Mouse (Mus musculus): ENCODE results near the gene Wdr31. TPM values are rescaled to one million over a fixed set of nuclear protein-coding genes. Genes with fewer than 3 reads are reported as not detected.

Gene Wdr31
- polyA plus RNA-seq, 1 experiment from 2014 or later = 12.5 TPM

GRCm38 (mm10) chr4:62435081-62435480, 35.6 kb downstream of the Wdr31 start, which contains the start of gene Rnf183:
TSS of gene Rnf183 (minus strand) at chr4:62435252.
- Histone ChIP-seq H3K4me2 (no peak within 1 kb of the TSS), H3K27ac (replicated peaks) (no peak within 1 kb of the TSS), H3K9ac (replicated peaks) (no peak within 1 kb of the TSS), H3K27me3 (replicated peaks) (no peaks in the 10 kb centered on the region), H3K9me3 (replicated peaks) (no peaks in the 10 kb centered on the region), H3K4me3 (replicated peaks) (no peak within 1 kb of the TSS), H3K4me1 (no peaks in the 10 kb centered on the region), H3K36me3 (no peaks in the 10 kb centered on the region)
- 89% methylated on average over 6 of the region's 6 CpGs for WGBS
- ATAC-seq (ENCODE audit: low FRiP score) = no peak

DNA sequence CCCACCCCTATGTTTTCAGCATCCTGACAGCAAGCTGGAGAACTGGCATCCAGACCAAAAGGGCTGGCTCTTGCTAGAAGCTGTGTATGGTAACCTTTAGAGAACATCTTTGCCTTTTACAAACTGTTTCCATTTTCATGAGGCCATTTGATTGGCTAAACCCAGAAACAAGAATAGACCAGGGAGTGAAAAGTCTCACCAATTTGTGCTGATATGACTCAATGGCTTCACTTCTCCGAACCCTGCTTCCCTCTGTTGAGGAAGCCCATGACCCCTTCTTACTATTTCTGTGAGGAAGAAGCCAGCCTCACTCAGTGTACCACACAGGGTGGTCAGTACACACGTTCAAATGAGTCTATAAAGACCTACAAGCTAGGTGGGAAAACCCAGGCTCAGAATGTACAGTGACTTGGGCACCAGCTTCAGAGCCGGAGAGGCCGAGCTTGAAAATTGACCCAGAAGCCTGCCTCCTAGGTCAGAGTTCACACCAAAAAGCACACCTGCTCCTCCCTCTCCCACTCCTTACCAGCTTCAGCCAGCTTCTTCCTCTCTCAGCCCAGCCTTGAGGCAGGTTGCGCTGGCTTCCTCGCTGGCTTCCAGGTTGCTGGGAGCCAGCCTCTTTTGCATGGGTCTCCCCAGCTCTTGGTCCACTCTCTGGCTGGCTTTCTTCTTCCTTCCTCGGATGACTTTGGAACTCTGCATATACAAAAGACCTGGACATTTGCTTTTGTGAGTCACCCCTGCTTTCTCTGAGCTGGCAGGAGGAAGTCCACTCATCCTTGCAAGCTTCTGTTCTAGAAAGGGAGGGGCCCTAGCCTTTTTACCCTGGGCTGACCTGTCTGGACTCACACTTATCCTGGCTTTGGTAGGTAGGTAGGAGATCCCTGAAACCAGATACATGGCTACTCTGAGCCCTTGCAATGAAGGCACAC, 36.5 kb downstream of the Wdr31 start:
- Histone ChIP-seq H3K4me2 (no peak overlapping the region), H3K4me1 (no peaks in the 10 kb centered on the region), H3K9ac (replicated peaks) (no peak overlapping the region), H3K27me3 (replicated peaks) (no peaks in the 10 kb centered on the region), H3K27ac (replicated peaks) (no peak overlapping the region), H3K9me3 (replicated peaks) (no peaks in the 10 kb centered on the region), H3K4me3 (replicated peaks) (no peak overlapping the region), H3K36me3 (no peaks in the 10 kb centered on the region)
- ATAC-seq (ENCODE audit: low FRiP score) = no peak
- 86% methylated on average over 7 of the region's 7 CpGs for WGBS

DNA sequence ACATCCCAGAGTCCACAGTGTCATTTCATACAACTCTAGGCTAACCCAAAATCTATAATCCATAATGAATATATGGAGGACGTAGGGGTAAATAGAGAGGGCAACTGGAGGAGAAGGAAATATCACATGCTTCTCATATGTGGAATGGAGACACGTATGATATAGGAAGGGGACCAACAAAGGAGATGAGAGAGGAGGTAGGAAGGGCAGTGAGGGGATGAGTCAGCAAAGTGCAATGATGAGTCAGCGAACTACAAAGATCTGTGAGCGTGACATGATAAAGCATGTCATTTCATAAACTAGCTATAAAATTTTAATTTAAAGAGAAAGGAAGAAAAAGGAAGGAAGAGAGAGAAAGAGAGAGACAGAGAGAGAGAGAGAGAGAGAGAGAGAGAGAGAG, 39.2 kb downstream of the Wdr31 start:
- Histone ChIP-seq H3K4me2 (no peak overlapping the region), H3K27me3 (replicated peaks) (no peaks in the 10 kb centered on the region), H3K4me1 (no peaks in the 10 kb centered on the region), H3K9me3 (replicated peaks) (no peaks in the 10 kb centered on the region), H3K27ac (replicated peaks) (no peak overlapping the region), H3K9ac (replicated peaks) (no peak overlapping the region), H3K4me3 (replicated peaks) (no peak overlapping the region), H3K36me3 (no peaks in the 10 kb centered on the region)
- no peak for ATAC-seq (ENCODE audit: low FRiP score)
- WGBS = 88% methylated on average over 4 of the region's 4 CpGs

DNA sequence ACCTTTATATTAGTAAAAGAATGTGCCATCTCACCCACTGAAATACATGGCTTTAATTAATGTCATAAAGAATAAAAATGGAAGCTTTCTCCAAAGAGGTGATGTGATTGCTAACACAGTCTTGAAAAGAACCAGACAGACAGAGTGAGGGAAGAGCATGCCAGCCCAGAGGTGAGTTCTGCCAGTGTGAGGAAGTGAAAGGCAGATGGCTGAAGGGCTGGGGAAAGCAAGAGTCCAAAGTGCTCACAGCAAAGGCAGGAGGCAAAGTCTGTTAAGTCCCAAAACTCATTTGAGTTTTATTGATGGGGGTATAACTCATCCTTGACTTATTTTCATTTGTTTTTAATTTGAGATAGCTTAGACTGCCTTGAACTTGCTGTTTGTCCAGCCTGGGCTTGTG, 40.0 kb downstream of the Wdr31 start:
- no peak overlapping the region for H3K4me3 ChIP-seq (replicated peaks)
- H3K27ac ChIP-seq (replicated peaks) = no peak overlapping the region
- no peaks in the 10 kb centered on the region for H3K27me3 ChIP-seq (replicated peaks)
- no peak overlapping the region for H3K4me2 ChIP-seq
- no peaks in the 10 kb centered on the region for H3K4me1 ChIP-seq
- H3K36me3 ChIP-seq = peaks cover 4% of the 10 kb centered on the region
- ATAC-seq (ENCODE audit: low FRiP score) = no peak
- H3K9me3 ChIP-seq (replicated peaks) = no peaks in the 10 kb centered on the region
- no peak overlapping the region for H3K9ac ChIP-seq (replicated peaks)

- no peak for ATAC-seq (ENCODE audit: low FRiP score)
- Histone ChIP-seq H3K36me3 (peaks cover 15% of the 10 kb centered on the region), H3K4me1 (no peaks in the 10 kb centered on the region), H3K9ac (replicated peaks) (no peak overlapping the region), H3K4me2 (no peak overlapping the region), H3K27me3 (replicated peaks) (no peaks in the 10 kb centered on the region), H3K27ac (replicated peaks) (no peak overlapping the region), H3K4me3 (replicated peaks) (no peak overlapping the region), H3K9me3 (replicated peaks) (no peaks in the 10 kb centered on the region)
- 92% methylated on average over 9 of the region's 9 CpGs for WGBS
Measured at GRCm38 (mm10) chr4:62429616-62430015, 41.1 kb downstream of the Wdr31 start.

- no peak for ATAC-seq (ENCODE audit: low FRiP score)
- no peak overlapping the region for H3K27ac ChIP-seq (replicated peaks)
- no peaks in the 10 kb centered on the region for H3K4me1 ChIP-seq
- H3K4me2 ChIP-seq = no peak overlapping the region
- H3K4me3 ChIP-seq (replicated peaks) = no peak overlapping the region
- H3K9me3 ChIP-seq (replicated peaks) = no peaks in the 10 kb centered on the region
- H3K9ac ChIP-seq (replicated peaks) = no peak overlapping the region
- H3K27me3 ChIP-seq (replicated peaks) = no peaks in the 10 kb centered on the region
- H3K36me3 ChIP-seq = peaks cover 26% of the 10 kb centered on the region
- 82% methylated on average over 17 of the region's 17 CpGs for WGBS
Measured at GRCm38 (mm10) chr4:62427978-62428758, 42.5 kb downstream of the Wdr31 start.

GRCm38 (mm10) chr4:62425891-62426290, 44.8 kb downstream of the Wdr31 start:
- Histone ChIP-seq H3K4me1 (no peaks in the 10 kb centered on the region), H3K9me3 (replicated peaks) (no peaks in the 10 kb centered on the region), H3K4me2 (no peak overlapping the region), H3K27ac (replicated peaks) (no peak overlapping the region), H3K27me3 (replicated peaks) (no peaks in the 10 kb centered on the region), H3K4me3 (replicated peaks) (no peak overlapping the region), H3K36me3 (peaks cover 49% of the 10 kb centered on the region), H3K9ac (replicated peaks) (no peak overlapping the region)
- 96% methylated on average over 4 of the region's 4 CpGs for WGBS
- no peak for ATAC-seq (ENCODE audit: low FRiP score)

DNA sequence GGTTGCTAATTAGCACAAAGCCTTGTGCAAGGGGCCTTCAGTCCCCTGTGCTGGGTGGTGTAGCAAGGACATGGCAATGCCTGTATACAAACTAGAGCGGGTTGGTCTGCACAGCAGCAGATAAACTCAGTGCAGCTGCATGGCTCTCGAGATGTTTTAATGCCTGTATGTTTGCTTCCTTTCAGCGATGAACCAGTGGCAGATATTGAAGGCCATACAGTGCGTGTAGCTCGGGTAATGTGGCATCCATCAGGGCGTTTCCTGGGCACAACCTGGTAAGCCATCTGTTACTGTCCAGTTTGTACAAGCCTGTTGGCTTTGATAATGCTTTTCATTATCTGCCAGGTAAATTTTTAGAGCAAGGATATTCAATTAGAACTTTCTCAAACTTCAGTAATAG, 51.6 kb downstream of the Wdr31 start:
- peaks cover 98% of the 10 kb centered on the region for H3K36me3 ChIP-seq
- H3K4me3 ChIP-seq (replicated peaks) = no peak overlapping the region
- no peaks in the 10 kb centered on the region for H3K9me3 ChIP-seq (replicated peaks)
- WGBS = 96% methylated on average over 6 of the region's 6 CpGs
- no peak for ATAC-seq (ENCODE audit: low FRiP score)
- no peak overlapping the region for H3K4me2 ChIP-seq
- H3K9ac ChIP-seq (replicated peaks) = no peak overlapping the region
- H3K27ac ChIP-seq (replicated peaks) = no peak overlapping the region
- H3K4me1 ChIP-seq = no peaks in the 10 kb centered on the region
- no peaks in the 10 kb centered on the region for H3K27me3 ChIP-seq (replicated peaks)

DNA sequence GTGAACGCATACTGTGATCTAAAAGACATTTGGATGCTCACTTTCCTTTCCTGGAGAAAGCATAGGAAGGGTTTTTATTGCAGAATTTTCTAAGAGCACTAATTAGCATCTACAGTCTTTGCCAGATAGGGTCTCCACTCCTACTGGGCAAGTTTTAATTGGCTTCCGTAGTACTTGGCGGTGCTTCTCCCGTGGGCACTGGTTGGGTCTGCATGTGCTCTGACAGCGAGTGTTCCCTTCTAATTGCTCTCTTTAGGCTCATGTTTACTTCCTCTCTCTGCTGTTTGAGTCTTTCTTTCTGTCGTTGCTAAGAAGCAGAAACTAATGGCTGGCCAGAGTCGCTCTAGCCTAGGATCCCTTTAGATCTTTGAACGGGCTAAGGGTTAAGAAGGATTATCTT, 52.2 kb downstream of the Wdr31 start:
- H3K9me3 ChIP-seq (replicated peaks) = no peaks in the 10 kb centered on the region
- H3K4me3 ChIP-seq (replicated peaks) = no peak overlapping the region
- no peaks in the 10 kb centered on the region for H3K27me3 ChIP-seq (replicated peaks)
- H3K9ac ChIP-seq (replicated peaks) = no peak overlapping the region
- H3K4me2 ChIP-seq = no peak overlapping the region
- no peak for ATAC-seq (ENCODE audit: low FRiP score)
- H3K36me3 ChIP-seq = peaks cover 96% of the 10 kb centered on the region
- H3K27ac ChIP-seq (replicated peaks) = no peak overlapping the region
- 76% methylated on average over 8 of the region's 8 CpGs for WGBS
- no peaks in the 10 kb centered on the region for H3K4me1 ChIP-seq

DNA sequence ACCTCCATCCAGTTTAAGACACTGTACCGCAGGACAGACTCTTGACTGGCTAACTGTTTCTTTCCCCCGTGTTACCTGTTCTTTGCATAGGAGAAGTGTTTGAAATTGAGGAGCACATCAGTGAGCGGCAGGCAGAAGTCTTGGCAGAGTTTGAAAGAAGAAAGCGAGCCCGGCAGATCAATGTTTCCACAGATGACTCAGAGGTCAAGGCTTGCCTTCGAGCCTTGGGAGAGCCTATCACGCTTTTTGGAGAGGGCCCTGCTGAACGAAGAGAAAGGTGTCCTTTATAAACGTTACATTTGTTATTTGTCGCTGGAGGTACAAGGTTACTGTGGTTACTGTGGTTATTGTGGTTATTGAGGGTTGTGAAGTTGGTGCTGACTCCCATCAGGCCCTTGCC, 59.1 kb downstream of the Wdr31 start:
- no peaks in the 10 kb centered on the region for H3K27me3 ChIP-seq (replicated peaks)
- no peak overlapping the region for H3K4me3 ChIP-seq (replicated peaks)
- H3K9ac ChIP-seq (replicated peaks) = no peak overlapping the region
- H3K4me1 ChIP-seq = peaks cover 23% of the 10 kb centered on the region
- WGBS = 92% methylated on average over 10 of the region's 10 CpGs
- no peaks in the 10 kb centered on the region for H3K9me3 ChIP-seq (replicated peaks)
- no peak overlapping the region for H3K27ac ChIP-seq (replicated peaks)
- H3K36me3 ChIP-seq = peaks cover 48% of the 10 kb centered on the region
- no peak for ATAC-seq (ENCODE audit: low FRiP score)
- H3K4me2 ChIP-seq = no peak overlapping the region

DNA sequence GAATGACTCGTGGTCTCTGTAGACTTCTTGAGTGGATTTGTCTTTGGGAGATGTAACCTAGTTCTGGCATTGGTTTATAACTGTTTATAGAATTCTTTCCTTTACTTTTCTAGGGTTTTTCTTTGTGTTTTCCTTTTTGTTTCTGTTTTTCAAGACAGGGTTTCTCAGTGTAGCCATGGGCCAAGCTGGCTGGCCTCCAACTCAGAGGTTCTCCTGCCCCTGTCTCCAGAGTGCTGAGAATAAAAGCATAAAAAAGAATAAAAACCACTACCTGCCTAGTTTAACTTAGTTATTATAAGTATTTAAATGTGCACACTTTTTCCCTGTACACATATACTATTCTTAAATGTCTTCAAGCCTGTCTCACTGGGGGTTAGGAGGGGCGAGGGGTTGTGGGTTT, 60.4 kb downstream of the Wdr31 start:
- peak overlapping the region; percentile 75 for H3K4me2 ChIP-seq
- H3K4me1 ChIP-seq = peaks cover 35% of the 10 kb centered on the region
- no peaks in the 10 kb centered on the region for H3K9me3 ChIP-seq (replicated peaks)
- 0 out of 2 replicates have a peak overlapping the region, but pooled peaks have one; percentile 85 for H3K4me3 ChIP-seq (replicated peaks)
- H3K36me3 ChIP-seq = peaks cover 35% of the 10 kb centered on the region
- no peak overlapping the region for H3K27ac ChIP-seq (replicated peaks)
- H3K27me3 ChIP-seq (replicated peaks) = no peaks in the 10 kb centered on the region
- no peak for ATAC-seq (ENCODE audit: low FRiP score)
- no peak overlapping the region for H3K9ac ChIP-seq (replicated peaks)
- 88% methylated on average over 2 of the region's 2 CpGs for WGBS

DNA sequence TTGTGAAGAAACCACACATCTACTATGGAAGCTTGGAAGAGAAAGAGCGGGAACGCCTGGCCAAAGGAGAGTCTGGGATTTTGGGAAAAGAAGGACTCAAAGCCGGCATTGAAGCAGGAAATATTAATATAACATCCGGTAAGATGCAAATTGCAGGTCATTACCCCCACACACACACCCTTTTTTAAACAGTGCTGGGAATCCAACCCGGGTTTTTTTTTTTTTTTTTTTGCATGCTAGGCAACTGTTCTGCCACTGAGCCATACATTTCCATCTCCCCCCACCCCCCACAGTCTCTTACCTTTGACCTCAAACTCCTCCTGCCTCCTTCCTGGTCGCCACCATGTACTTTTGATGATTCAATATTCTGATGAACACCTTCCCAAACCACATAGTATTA, 61.1 kb downstream of the Wdr31 start:
- Histone ChIP-seq H3K36me3 (peaks cover 28% of the 10 kb centered on the region), H3K9me3 (replicated peaks) (no peaks in the 10 kb centered on the region), H3K27me3 (replicated peaks) (no peaks in the 10 kb centered on the region), H3K4me2 (peak overlapping the region; percentile 75), H3K4me1 (peaks cover 40% of the 10 kb centered on the region), H3K9ac (replicated peaks) (peak overlapping the region; percentile 86), H3K4me3 (replicated peaks) (peak overlapping the region; percentile 85), H3K27ac (replicated peaks) (no peak overlapping the region)
- ATAC-seq (ENCODE audit: low FRiP score) = no peak
- WGBS = 37% methylated on average over 6 of the region's 6 CpGs

Measured in neural tube, embryonic 15.5 days (tissue).